Comparison of ENCODE assay signal across 13 mouse cellular contexts in the genomic region with DNA sequence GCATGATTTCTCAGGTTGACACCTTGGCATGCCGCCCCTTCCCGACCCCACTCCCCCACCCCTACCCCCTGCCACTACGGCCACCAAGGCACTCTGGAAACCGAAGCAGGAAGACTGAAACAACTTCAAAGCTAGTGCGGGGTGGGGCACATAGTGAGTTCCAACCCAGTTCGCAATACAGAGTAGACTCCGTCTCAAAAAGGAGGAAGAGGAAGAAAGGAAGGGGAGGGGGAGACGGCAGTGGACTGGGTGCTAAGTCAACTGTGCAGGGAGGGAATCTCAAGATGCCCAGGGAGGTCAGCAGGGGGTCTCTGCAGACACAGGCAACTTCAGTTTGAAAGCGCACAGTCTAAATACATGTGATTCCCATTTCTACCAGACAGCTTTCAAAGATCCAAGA. TPM values are rescaled to one million over a fixed set of nuclear protein-coding genes. Genes with fewer than 3 reads are reported as not detected.
DNase-seq lines count a peak whose midpoint lies in the region; ATAC-seq and TF ChIP-seq lines count a peak whose summit lies in the region.
"Had no signal": no experiment of that assay in that cellular context is flagged by ENCODE, and none has a peak within 500 bp of the region (broad histone marks: within the 10 kb centered on the region; RNA-seq: fewer than 3 reads in every experiment).

No protein-coding gene starts in this region.

- no peaks in the 10 kb centered on the region for H3K36me3 ChIP-seq in heart, embryonic 11.5 days (ENCODE audit: control insufficient read depth, insufficient read depth, low read length)
- no peaks in the 10 kb centered on the region for H3K36me3 ChIP-seq in lung, embryonic 15.5 days
- no peaks in the 10 kb centered on the region for H3K36me3 ChIP-seq in liver, embryonic 15.5 days (replicated peaks)
- no peaks in the 10 kb centered on the region for H3K36me3 ChIP-seq in stomach, embryonic 16.5 days (ENCODE audit: control insufficient read depth, insufficient read depth, low read length)
- H3K36me3 ChIP-seq: limb, embryonic 12.5 days; midbrain, embryonic 13.5 days had no signal

- H3K4me3 ChIP-seq in heart, embryonic 11.5 days (ENCODE audit: low read depth, low read length) = no peak overlapping the region
- no peak overlapping the region; the same call in 1 of the 2 replicates for H3K4me3 ChIP-seq in lung, embryonic 15.5 days
- 0 out of 2 replicates have a peak overlapping the region, but pooled peaks have one; percentile 5 for H3K4me3 ChIP-seq in liver, embryonic 15.5 days (replicated peaks)
- H3K4me3 ChIP-seq in stomach, embryonic 16.5 days (replicated peaks; ENCODE audit: low read length) = peak overlapping the region; percentile 8
- H3K4me3 ChIP-seq in gastrocnemius, adult 2 months = no peak overlapping the region
- H3K4me3 ChIP-seq: limb, embryonic 12.5 days; midbrain, embryonic 13.5 days had no signal

- H3K27ac ChIP-seq in heart, embryonic 11.5 days (ENCODE audit: low read depth, low read length) = no peak overlapping the region
- H3K27ac ChIP-seq in lung, embryonic 15.5 days = no peak overlapping the region
- no peak overlapping the region for H3K27ac ChIP-seq in liver, embryonic 15.5 days (replicated peaks)
- H3K27ac ChIP-seq in stomach, embryonic 16.5 days (ENCODE audit: low read length) = no peak overlapping the region
- H3K27ac ChIP-seq in gastrocnemius, adult 2 months = no peak overlapping the region
- H3K27ac ChIP-seq: limb, embryonic 12.5 days; midbrain, embryonic 13.5 days had no signal

- H3K4me2 ChIP-seq in heart, embryonic 11.5 days = peak overlapping the region; percentile 42
- H3K4me2 ChIP-seq in lung, embryonic 15.5 days = peak overlapping the region; percentile 33
- peak overlapping the region; percentile 37; the same call in 1 of the 2 replicates for H3K4me2 ChIP-seq in liver, embryonic 15.5 days
- H3K4me2 ChIP-seq in stomach, embryonic 16.5 days (ENCODE audit: low read depth, low read length) = peak overlapping the region; percentile 43
- H3K4me2 ChIP-seq: limb, embryonic 12.5 days; midbrain, embryonic 13.5 days had no signal

- TF ChIP-seq CTCF in gastrocnemius, adult 2 months (IDR thresholded peaks at IDR 0.05) = no peak

- WGBS in heart, embryonic 11.5 days (ENCODE audit: insufficient replicate concordance) = 18% methylated on average over 9 of the region's 9 CpGs
- 21% methylated on average over 9 of the region's 9 CpGs for WGBS in lung, embryonic 15.5 days
- 19% methylated on average over 9 of the region's 9 CpGs for WGBS in liver, embryonic 15.5 days (ENCODE audit: insufficient replicate concordance)
- WGBS in stomach, embryonic 16.5 days = 33% methylated on average over 9 of the region's 9 CpGs

- H3K27me3 ChIP-seq in heart, embryonic 11.5 days (ENCODE audit: control insufficient read depth, insufficient read depth, low read length) = no peaks in the 10 kb centered on the region
- no peaks in the 10 kb centered on the region for H3K27me3 ChIP-seq in lung, embryonic 15.5 days
- H3K27me3 ChIP-seq in liver, embryonic 15.5 days = no peaks in the 10 kb centered on the region
- no peaks in the 10 kb centered on the region for H3K27me3 ChIP-seq in stomach, embryonic 16.5 days (ENCODE audit: control insufficient read depth, insufficient read depth, low read length)
- H3K27me3 ChIP-seq: limb, embryonic 12.5 days; midbrain, embryonic 13.5 days had no signal

- intact Hi-C loops in gastrocnemius, adult 2 months (cut with DNase I) = no loop called here

- no peak for DNase-seq in heart, adult 8-10 months (ENCODE audit: low spot score)
- DNase-seq in lung, postnatal 4 days = no peak
- DNase-seq in cerebellum, postnatal 10 days = no peak
- DNase-seq in gastrocnemius, adult 2 months = no peak
- DNase-seq: cerebellum, postnatal 25 days; thymus, postnatal 4 days had no signal

- peaks cover 20% of the 10 kb centered on the region for H3K4me1 ChIP-seq in heart, embryonic 11.5 days (ENCODE audit: control insufficient read depth, insufficient read depth, low read length)
- peaks cover 28% of the 10 kb centered on the region for H3K4me1 ChIP-seq in lung, embryonic 15.5 days
- H3K4me1 ChIP-seq in liver, embryonic 15.5 days (replicated peaks) = peaks cover 13% of the 10 kb centered on the region; the same call in 1 of the 2 replicates
- H3K4me1 ChIP-seq in stomach, embryonic 16.5 days (ENCODE audit: control insufficient read depth, insufficient read depth, low read length) = peaks cover 15% of the 10 kb centered on the region

- H3K9me3 ChIP-seq in heart, embryonic 11.5 days (replicated peaks; ENCODE audit: control insufficient read depth, low read length) = no peaks in the 10 kb centered on the region
- H3K9me3 ChIP-seq in lung, embryonic 15.5 days = 0 out of 2 replicates have a peak, but pooled peaks cover 3% of the 10 kb centered on the region
- no peaks in the 10 kb centered on the region for H3K9me3 ChIP-seq in liver, embryonic 15.5 days (replicated peaks)
- H3K9me3 ChIP-seq in stomach, embryonic 16.5 days (replicated peaks; ENCODE audit: control insufficient read depth, low read length) = no peaks in the 10 kb centered on the region
- H3K9me3 ChIP-seq: limb, embryonic 12.5 days; midbrain, embryonic 13.5 days had no signal

- no peak overlapping the region for H3K9ac ChIP-seq in heart, embryonic 11.5 days (ENCODE audit: low read depth, low read length)
- H3K9ac ChIP-seq in lung, embryonic 15.5 days = no peak overlapping the region
- no peak overlapping the region for H3K9ac ChIP-seq in liver, embryonic 15.5 days
- H3K9ac ChIP-seq in stomach, embryonic 16.5 days (ENCODE audit: low read length) = no peak overlapping the region; the same call in 1 of the 2 replicates
- H3K9ac ChIP-seq: limb, embryonic 12.5 days; midbrain, embryonic 13.5 days had no signal

- ATAC-seq in heart, embryonic 11.5 days (replicated peaks; ENCODE audit: insufficient number of reproducible peaks, low FRiP score, low TSS enrichment) = no peak
- 0 out of 2 replicates have a peak, but pooled peaks have one; percentile 25 for ATAC-seq in lung, embryonic 15.5 days (ENCODE audit: borderline replicate concordance, extremely low read depth, low FRiP score, low TSS enrichment)
- no peak for ATAC-seq in liver, embryonic 15.5 days (ENCODE audit: insufficient read depth)
- no peak; the same call in 1 of the 2 replicates for ATAC-seq in stomach, embryonic 16.5 days (ENCODE audit: insufficient read depth, low FRiP score)
- ATAC-seq: inflammation-experienced regulatory T-cells, adult 6 months; midbrain, embryonic 13.5 days had no signal

RNA-seq across cellular contexts. Expression of a gene that starts 7.0 kb away (rescaled TPM):
- 2.2 and 3.6 TPM in 2 replicates for polyA plus RNA-seq in heart, embryonic 11.5 days (2014; fragmentation: Nextera tagmentation; extraction: Ambion mirVana)
- 10 to 100 TPM; 22.3 to 26.1 (median 24.0) TPM for total RNA-seq in heart, adult 8-10 months (2022)
- 4.8 and 6.1 TPM in 2 replicates for polyA plus RNA-seq in lung, embryonic 15.5 days (2015; fragmentation: Nextera tagmentation; extraction: Ambion mirVana)
- polyA plus RNA-seq in liver, embryonic 15.5 days (2015; fragmentation: Nextera tagmentation; extraction: Ambion mirVana) = 0.94 and 0.99 TPM in 2 replicates
- 2.9 and 3.4 TPM in 2 replicates for polyA plus RNA-seq in stomach, embryonic 16.5 days (2015; fragmentation: Nextera tagmentation; extraction: Ambion mirVana)
- 10 to 100 TPM; 10.6 to 17.9 TPM for total RNA-seq in gastrocnemius, adult 2 months (2021)

Comparison
In these comparisons a context has a peak if more than half of its experiments do, and no peak if none do; other contexts are left out.
1. H3K4me3 ChIP-seq: peak in liver, embryonic 15.5 days (single experiment) and stomach, embryonic 16.5 days (single experiment); none in heart, embryonic 11.5 days (single experiment), lung, embryonic 15.5 days (single experiment) and gastrocnemius, adult 2 months (single experiment).
2. Peak in every context shown above with its lines, with median percentiles within 50 percentile points of each other: H3K4me2 ChIP-seq.